Mouse (Mus musculus) embryonic facial prominence, embryonic 15.5 days (tissue): ENCODE results near the gene Clcn6. TPM values are rescaled to one million over a fixed set of nuclear protein-coding genes. Genes with fewer than 3 reads are reported as not detected.
"Not testable (repeated sequence)": the region's sequence is repeated elsewhere in the genome, so short reads cannot be mapped to it uniquely, and the experiment has no call there.

Source experiments
- ATAC-seq: fragments of 200-750 bp; cut with Nextera tagmentation; 2 replicates; pipeline ENCODE4 v1.8.0; 2017; ENCODE audit warnings: low read depth, moderate TSS enrichment; ENCODE audit not compliant: insufficient number of reproducible peaks, low FRiP score, low TSS enrichment
- H3K27ac ChIP-seq: fragments of 300-500 bp; sonication (generic); replicated peaks from 2 replicates; pipeline ENCODE4 v1.5.1; 2015; ENCODE audit warnings: mild to moderate bottlenecking, inconsistent platforms
- H3K27me3 ChIP-seq: fragments of 300-500 bp; sonication (generic); 2 replicates; pipeline ENCODE4 v1.6.1; 2015; ENCODE audit warnings: inconsistent platforms
- H3K36me3 ChIP-seq: fragments of 300-500 bp; sonication (generic); 2 replicates; pipeline ENCODE4 v1.6.1; 2015; ENCODE audit warnings: mild to moderate bottlenecking, inconsistent platforms
- H3K4me1 ChIP-seq: fragments of 300-500 bp; sonication (generic); 2 replicates; pipeline ENCODE4 v1.6.1; 2015; ENCODE audit warnings: inconsistent platforms
- H3K4me2 ChIP-seq: fragments of 300-500 bp; sonication (generic); replicated peaks from 2 replicates; pipeline ENCODE4 v1.6.1; 2015; ENCODE audit warnings: mild to moderate bottlenecking, inconsistent platforms
- H3K4me3 ChIP-seq: fragments of 300-500 bp; sonication (generic); replicated peaks from 2 replicates; pipeline ENCODE4 v1.5.1; 2015; ENCODE audit warnings: mild to moderate bottlenecking, inconsistent platforms
- H3K9ac ChIP-seq: fragments of 300-500 bp; sonication (generic); 2 replicates; pipeline ENCODE4 v1.6.1; 2015; ENCODE audit warnings: inconsistent platforms
- H3K9me3 ChIP-seq: fragments of 300-500 bp; sonication (generic); replicated peaks from 2 replicates; pipeline ENCODE4 v1.6.1; 2016; ENCODE audit warnings: inconsistent platforms
- WGBS: fragments of 180-500 bp; shearing (Covaris S2); methylation state at CpG from one replicate; pipeline ENCODE4 v1.1.7; 2015; 5-methylcytosine and 5-hydroxymethylcytosine counted together
- polyA plus RNA-seq: library from polyadenylated mRNA; unstranded; fragments of >200 nt; fragmentation: Nextera tagmentation; extraction: Ambion mirVana; gene quantifications from 2 replicates; pipeline ENCODE4 v1.2.1, GENCODE M21; 2015

The Clcn6 gene
- polyA plus RNA-seq, 1 experiment from 2014 or later: 7.6 TPM

DNA sequence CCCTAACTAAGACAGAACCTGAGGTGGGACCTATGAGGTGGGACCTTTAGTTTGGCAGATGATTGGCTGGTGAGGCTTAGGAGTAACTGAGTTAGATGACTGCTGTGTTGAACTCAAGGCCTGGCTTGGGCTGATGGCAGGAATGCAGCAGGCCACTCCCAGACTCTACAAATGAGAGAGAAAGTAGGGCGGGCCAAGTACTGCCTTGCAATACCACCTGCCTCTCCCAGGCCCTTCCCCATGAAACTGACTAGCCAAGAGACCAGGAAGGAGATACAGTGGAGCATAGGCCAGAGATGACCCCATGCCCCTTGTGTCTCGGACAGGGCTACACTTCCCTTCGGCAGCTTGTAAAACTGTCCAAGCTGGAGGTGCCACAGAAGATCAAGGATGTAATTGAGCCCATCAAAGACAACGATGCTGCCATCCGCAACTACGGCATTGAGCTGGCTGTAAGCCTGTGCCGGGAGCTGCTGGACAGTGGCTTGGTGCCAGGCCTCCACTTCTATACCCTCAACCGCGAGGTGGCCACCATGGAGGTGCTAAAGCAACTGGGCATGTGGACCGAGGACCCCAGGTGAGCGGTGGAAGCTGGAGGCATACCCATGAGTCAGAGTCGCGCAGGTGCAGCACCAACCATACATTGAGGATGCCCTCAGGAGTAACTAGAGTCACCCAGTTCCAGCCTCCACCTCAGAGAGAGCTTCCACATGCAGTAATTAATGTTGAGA is 12.6 kb upstream of the Clcn6 start:
- no peak overlapping the region for H3K4me2 ChIP-seq
- WGBS: 95% methylated on average over 13 of the region's 13 CpGs
- no peak overlapping the region for H3K4me3 ChIP-seq
- H3K4me1 ChIP-seq: no peaks in the 10 kb centered on the region
- ATAC-seq: no peak
- H3K27ac ChIP-seq: no peak overlapping the region
- H3K9ac ChIP-seq: no peak overlapping the region
- no peaks in the 10 kb centered on the region for H3K9me3 ChIP-seq
- peaks cover 84% of the 10 kb centered on the region for H3K36me3 ChIP-seq
- no peaks in the 10 kb centered on the region for H3K27me3 ChIP-seq

GRCm38 (mm10) chr4:148050396-148050914 is 11.8 kb upstream of the Clcn6 start:
- not testable (repeated sequence) for H3K4me3 ChIP-seq, H3K27ac ChIP-seq, ATAC-seq, H3K4me1 ChIP-seq, H3K9me3 ChIP-seq, H3K27me3 ChIP-seq, H3K9ac ChIP-seq, H3K4me2 ChIP-seq
- 93% methylated on average over 3 of the region's 3 CpGs for WGBS
- H3K36me3 ChIP-seq: peaks cover 76% of the 10 kb centered on the region

DNA sequence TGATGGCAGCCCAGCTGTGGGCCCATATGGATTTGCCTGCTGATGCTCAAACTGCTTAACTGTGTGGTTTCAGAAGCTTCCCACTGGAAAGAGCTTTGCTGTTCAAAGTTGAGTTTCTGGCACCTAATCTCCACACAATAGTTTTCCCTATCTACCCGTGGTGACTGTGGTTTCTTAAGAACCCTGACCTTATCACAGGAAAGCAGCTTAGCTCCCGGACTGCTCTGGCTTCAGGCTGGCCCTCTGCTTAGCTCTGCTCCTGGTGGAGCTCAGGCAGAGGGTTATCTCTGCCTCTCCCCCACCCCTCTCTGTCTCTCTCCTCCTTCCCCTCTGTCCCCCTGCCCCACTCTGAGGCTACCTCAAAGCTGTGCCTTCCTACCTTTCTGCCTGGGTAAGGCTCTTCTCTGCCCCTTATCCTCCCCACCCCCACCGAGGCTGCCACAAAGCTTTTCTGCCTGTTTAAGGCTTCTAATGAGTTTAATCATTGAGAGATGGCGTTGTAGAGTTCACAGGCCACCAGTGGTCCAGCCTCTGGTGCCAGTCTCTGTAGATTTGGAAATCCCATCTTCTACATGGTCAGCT is 7.9 kb upstream of the Clcn6 start:
- no peaks in the 10 kb centered on the region for H3K27me3 ChIP-seq
- no peak for ATAC-seq
- no peak overlapping the region for H3K4me3 ChIP-seq
- peaks cover 17% of the 10 kb centered on the region for H3K4me1 ChIP-seq
- no peak overlapping the region for H3K27ac ChIP-seq
- H3K9me3 ChIP-seq: no peaks in the 10 kb centered on the region
- peaks cover 59% of the 10 kb centered on the region for H3K36me3 ChIP-seq
- no peak overlapping the region for H3K4me2 ChIP-seq
- 66% methylated on average over 4 of the region's 4 CpGs for WGBS
- no peak overlapping the region for H3K9ac ChIP-seq

DNA sequence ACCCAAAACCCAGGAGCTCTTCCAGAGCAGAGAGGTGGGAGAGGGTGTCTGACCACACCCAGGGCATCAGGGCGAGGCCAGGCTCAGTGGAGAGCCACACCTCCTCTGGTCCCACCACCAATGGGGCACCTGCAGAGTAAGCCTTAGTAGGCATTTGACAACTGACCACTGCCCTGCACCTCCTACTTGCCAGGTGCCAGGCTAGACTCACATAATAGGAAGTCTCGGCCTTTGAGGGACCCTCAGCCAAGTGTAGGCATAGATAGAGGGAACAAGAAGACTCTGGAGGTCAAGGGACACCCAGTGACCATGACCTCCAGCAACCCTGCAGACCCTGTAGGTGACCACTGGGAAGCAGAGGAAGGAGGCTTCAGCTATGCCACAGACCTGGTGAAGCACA is 5.5 kb upstream of the Clcn6 start:
- no peak overlapping the region for H3K4me3 ChIP-seq
- peaks cover 36% of the 10 kb centered on the region for H3K36me3 ChIP-seq
- H3K9ac ChIP-seq: no peak overlapping the region
- no peaks in the 10 kb centered on the region for H3K27me3 ChIP-seq
- no peaks in the 10 kb centered on the region for H3K9me3 ChIP-seq
- WGBS: 98% methylated on average over 2 of the region's 2 CpGs
- H3K4me2 ChIP-seq: no peak overlapping the region
- ATAC-seq: no peak
- peaks cover 41% of the 10 kb centered on the region for H3K4me1 ChIP-seq
- no peak overlapping the region for H3K27ac ChIP-seq

DNA sequence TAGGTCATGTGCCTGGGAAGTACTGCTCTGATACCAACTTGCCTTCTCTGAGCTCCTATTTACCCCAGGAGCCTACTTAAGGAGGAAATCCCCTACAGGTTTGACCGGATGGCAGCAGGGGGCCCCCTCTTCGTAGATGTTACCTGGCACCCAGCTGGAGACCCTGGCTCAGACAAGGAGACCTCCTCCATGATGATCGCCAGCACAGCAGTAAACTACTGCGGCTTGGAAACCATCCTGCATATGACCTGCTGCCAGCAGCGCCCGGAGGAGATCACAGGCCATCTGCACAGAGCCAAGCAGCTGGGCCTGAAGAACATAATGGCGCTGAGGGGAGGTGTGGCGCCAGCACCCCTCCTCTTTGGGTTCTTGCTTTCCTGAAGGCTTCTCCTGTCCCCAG is 4.7 kb upstream of the Clcn6 start:
- not testable (repeated sequence) for H3K4me2 ChIP-seq, H3K9ac ChIP-seq, H3K27ac ChIP-seq, H3K9me3 ChIP-seq, H3K4me3 ChIP-seq, H3K27me3 ChIP-seq, ATAC-seq
- Histone ChIP-seq H3K4me1 (peaks cover 41% of the 10 kb centered on the region), H3K36me3 (peaks cover 28% of the 10 kb centered on the region)
- WGBS: 89% methylated on average over 6 of the region's 8 CpGs

GRCm38 (mm10) chr4:148041611-148042191 is 3.1 kb upstream of the Clcn6 start:
- peak overlapping the region; percentile 12 for H3K9ac ChIP-seq
- WGBS: 4% methylated on average over 16 of the region's 16 CpGs
- H3K4me3 ChIP-seq: peak overlapping the region; percentile 84
- H3K4me2 ChIP-seq: peak overlapping the region; percentile 82
- peak overlapping the region; percentile 88 for H3K27ac ChIP-seq
- no peaks in the 10 kb centered on the region for H3K27me3 ChIP-seq
- no peak for ATAC-seq
- H3K36me3 ChIP-seq: peaks cover 20% of the 10 kb centered on the region
- peaks cover 47% of the 10 kb centered on the region for H3K4me1 ChIP-seq
- no peaks in the 10 kb centered on the region for H3K9me3 ChIP-seq

DNA sequence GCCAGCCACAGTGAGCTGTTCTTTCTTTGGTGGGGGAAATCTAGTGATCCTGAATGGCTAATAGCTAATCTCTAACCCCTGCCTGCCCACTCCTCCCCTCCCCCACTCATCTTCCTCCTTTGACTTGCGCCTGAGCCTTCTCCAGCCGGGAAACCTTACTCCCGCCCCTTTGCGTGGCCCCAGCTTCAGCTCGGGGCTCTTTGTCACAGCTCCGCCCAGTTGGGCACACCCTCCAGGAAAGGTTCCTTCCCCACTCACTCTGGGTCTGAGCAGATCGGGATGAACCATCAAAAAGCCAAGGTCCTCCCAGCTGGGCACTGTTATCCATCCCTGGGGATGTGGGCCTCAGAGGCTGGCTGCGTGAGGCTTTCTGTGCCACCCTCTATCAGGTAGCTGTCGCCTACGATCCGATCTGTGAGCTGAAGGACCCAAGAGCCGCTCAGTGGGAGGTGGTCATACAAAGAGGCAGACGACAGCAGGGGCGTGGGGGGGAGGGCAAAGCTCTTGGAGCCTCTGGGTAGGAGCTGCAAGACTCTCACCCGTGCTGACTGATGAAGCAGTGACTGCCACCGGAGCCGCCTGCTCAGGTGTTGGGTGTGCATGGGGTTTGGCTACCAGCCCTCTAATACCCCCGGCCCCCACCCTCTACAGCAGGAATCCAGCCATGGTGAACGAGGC is 2.5 kb upstream of the Clcn6 start:
- Histone ChIP-seq H3K36me3 (peaks cover 20% of the 10 kb centered on the region), H3K4me2 (peak overlapping the region; percentile 82), H3K27me3 (no peaks in the 10 kb centered on the region), H3K9me3 (no peaks in the 10 kb centered on the region), H3K9ac (peak overlapping the region; percentile 12), H3K27ac (peak overlapping the region; percentile 88), H3K4me1 (peaks cover 47% of the 10 kb centered on the region), H3K4me3 (peak overlapping the region; percentile 84)
- ATAC-seq: peak; percentile 39; the same call in 1 of the 2 replicates
- under 1% methylated on average over 19 of the region's 19 CpGs for WGBS

GRCm38 (mm10) chr4:148040029-148040830 is 1.6 kb upstream of the Clcn6 start:
- Histone ChIP-seq H3K4me1 (peaks cover 47% of the 10 kb centered on the region), H3K4me2 (peak overlapping the region; percentile 82), H3K36me3 (peaks cover 20% of the 10 kb centered on the region), H3K9me3 (no peaks in the 10 kb centered on the region), H3K9ac (no peak overlapping the region), H3K27ac (peak overlapping the region; percentile 88), H3K27me3 (no peaks in the 10 kb centered on the region), H3K4me3 (peak overlapping the region; percentile 84)
- ATAC-seq: no peak
- 62% methylated on average over 15 of the region's 15 CpGs for WGBS

- WGBS: 19% methylated on average over 19 of the region's 19 CpGs
- H3K27ac ChIP-seq: peak overlapping the region; percentile 88
These were observed 820 bp upstream of the Clcn6 start for GRCm38 (mm10) chr4:148039254-148040028.

DNA sequence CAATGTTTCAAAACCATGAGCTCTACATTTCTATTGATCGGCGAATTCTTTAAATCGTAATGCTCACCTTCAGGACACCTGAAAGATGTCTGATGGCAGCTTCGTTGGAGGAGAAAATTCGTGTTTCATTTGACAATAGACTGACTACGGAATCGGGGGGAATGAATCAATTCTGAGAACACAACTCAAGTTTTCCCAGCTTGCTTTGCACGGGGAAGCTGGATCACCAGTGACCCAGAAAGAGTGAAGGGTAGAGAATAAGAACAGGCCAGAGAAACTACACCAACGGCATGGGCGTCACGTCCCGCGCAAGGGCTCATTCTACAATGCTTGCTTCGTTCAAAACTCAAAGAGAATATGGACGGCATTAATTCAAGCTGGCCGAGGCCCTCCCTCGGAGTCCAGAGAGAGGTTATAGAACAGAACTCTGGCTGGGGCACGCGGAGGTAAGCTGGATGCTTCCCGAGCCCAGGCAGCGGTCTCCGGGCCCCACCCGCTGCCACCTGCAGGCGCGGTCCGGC is 482 bp downstream of the Clcn6 start:
- H3K9me3 ChIP-seq: no peaks in the 10 kb centered on the region
- peak overlapping the region; percentile 86 for H3K27ac ChIP-seq
- H3K9ac ChIP-seq: peak overlapping the region; percentile 60
- H3K4me3 ChIP-seq: peak overlapping the region; percentile 84
- H3K4me2 ChIP-seq: peak overlapping the region; percentile 82
- WGBS: 7% methylated on average over 26 of the region's 26 CpGs
- peaks cover 11% of the 10 kb centered on the region; the same call in 1 of the 2 replicates for H3K36me3 ChIP-seq
- 0 out of 2 replicates have a peak, but pooled peaks have one; percentile 0 for ATAC-seq
- peaks cover 45% of the 10 kb centered on the region for H3K4me1 ChIP-seq
- H3K27me3 ChIP-seq: no peaks in the 10 kb centered on the region

More at GRCm38 (mm10) chr4:148039254-148040028, 820 bp upstream of the Clcn6 start:
- Histone ChIP-seq H3K27me3 (no peaks in the 10 kb centered on the region), H3K4me2 (peak overlapping the region; percentile 82), H3K36me3 (peaks cover 17% of the 10 kb centered on the region), H3K4me3 (peak overlapping the region; percentile 84), H3K9me3 (no peaks in the 10 kb centered on the region), H3K4me1 (peaks cover 47% of the 10 kb centered on the region), H3K9ac (peak overlapping the region; percentile 52)
- ATAC-seq: no peak
